Mouse (Mus musculus): Measurements from ENCODE around the gene Smim13. TPM values are rescaled to one million over a fixed set of nuclear protein-coding genes. Genes with fewer than 3 reads are reported as not detected.

The Smim13 gene
- polyA plus RNA-seq, 1 experiment: 4.2 TPM

- Histone ChIP-seq H3K79me2 (ENCODE audit: control insufficient read depth, insufficient read depth) (no peaks in the 10 kb centered on the region), H3K27me3 (ENCODE audit: control insufficient read depth, insufficient read depth, insufficient read length) (no peaks in the 10 kb centered on the region), H3K79me3 (ENCODE audit: low read depth) (no peaks in the 10 kb centered on the region), H3K36me3 (ENCODE audit: control insufficient read depth, insufficient read depth) (no peaks in the 10 kb centered on the region), H3K4me3 (ENCODE audit: insufficient read depth, poor library complexity, severe bottlenecking) (no peak overlapping the region), H3ac (ENCODE audit: control insufficient read depth, insufficient read length, low read depth) (no peak overlapping the region)
- TF ChIP-seq USF1 (IDR thresholded peaks at IDR 0.05; ENCODE audit: low read depth): no peak
- TF ChIP-seq CTCF (IDR thresholded peaks at IDR 0.05; ENCODE audit: control insufficient read depth, insufficient read depth, insufficient read length): no peak
- TF ChIP-seq FOSL1 (IDR thresholded peaks at IDR 0.05; ENCODE audit: insufficient read depth, low read length, poor library complexity, severe bottlenecking): no peak
- no peak for TF ChIP-seq MAX (IDR thresholded peaks at IDR 0.05)
- no peak for TF ChIP-seq MYOG (IDR thresholded peaks at IDR 0.05; ENCODE audit: control insufficient read depth, extremely low read depth, insufficient read length)
- TF ChIP-seq MYOD1 (IDR thresholded peaks at IDR 0.05; ENCODE audit: control insufficient read depth, insufficient read length, low read depth): no peak
- no peak for TF ChIP-seq CEBPB (IDR thresholded peaks at IDR 0.05; ENCODE audit: low read depth)
Observed at GRCm38 (mm10) chr13:41300037-41300436, 50.4 kb downstream of the Smim13 start.

- Histone ChIP-seq H3K27me3 (ENCODE audit: control insufficient read depth, insufficient read depth, insufficient read length) (no peaks in the 10 kb centered on the region), H3K36me3 (ENCODE audit: control insufficient read depth, insufficient read depth) (no peaks in the 10 kb centered on the region), H3ac (ENCODE audit: control insufficient read depth, insufficient read length, low read depth) (no peak overlapping the region), H3K4me3 (ENCODE audit: insufficient read depth, poor library complexity, severe bottlenecking) (no peak overlapping the region), H3K79me2 (ENCODE audit: control insufficient read depth, insufficient read depth) (no peaks in the 10 kb centered on the region), H3K79me3 (ENCODE audit: low read depth) (no peaks in the 10 kb centered on the region)
- TF ChIP-seq MYOD1 (IDR thresholded peaks at IDR 0.05; ENCODE audit: control insufficient read depth, insufficient read length, low read depth) (no peak), USF1 (IDR thresholded peaks at IDR 0.05; ENCODE audit: low read depth) (no peak), FOSL1 (IDR thresholded peaks at IDR 0.05; ENCODE audit: insufficient read depth, low read length, poor library complexity, severe bottlenecking) (no peak), MYOG (IDR thresholded peaks at IDR 0.05; ENCODE audit: control insufficient read depth, extremely low read depth, insufficient read length) (no peak), CTCF (IDR thresholded peaks at IDR 0.05; ENCODE audit: control insufficient read depth, insufficient read depth, insufficient read length) (peak; percentile 60), CEBPB (IDR thresholded peaks at IDR 0.05; ENCODE audit: low read depth) (no peak), MAX (IDR thresholded peaks at IDR 0.05) (no peak)
Observed at GRCm38 (mm10) chr13:41302716-41303115, 53.1 kb downstream of the Smim13 start.

GRCm38 (mm10) chr13:41320749-41321148, 71.1 kb downstream of the Smim13 start:
- no peaks in the 10 kb centered on the region for H3K79me3 ChIP-seq (ENCODE audit: low read depth)
- no peak overlapping the region for H3ac ChIP-seq (ENCODE audit: control insufficient read depth, insufficient read length, low read depth)
- H3K27me3 ChIP-seq (ENCODE audit: control insufficient read depth, insufficient read depth, insufficient read length): no peaks in the 10 kb centered on the region
- H3K79me2 ChIP-seq (ENCODE audit: control insufficient read depth, insufficient read depth): peaks cover 9% of the 10 kb centered on the region
- H3K36me3 ChIP-seq (ENCODE audit: control insufficient read depth, insufficient read depth): peaks cover 34% of the 10 kb centered on the region
- TF ChIP-seq MYOD1 (IDR thresholded peaks at IDR 0.05; ENCODE audit: control insufficient read depth, insufficient read length, low read depth) (no peak), USF1 (IDR thresholded peaks at IDR 0.05; ENCODE audit: low read depth) (no peak)
- no peak overlapping the region for H3K4me3 ChIP-seq (ENCODE audit: insufficient read depth, poor library complexity, severe bottlenecking)

DNA sequence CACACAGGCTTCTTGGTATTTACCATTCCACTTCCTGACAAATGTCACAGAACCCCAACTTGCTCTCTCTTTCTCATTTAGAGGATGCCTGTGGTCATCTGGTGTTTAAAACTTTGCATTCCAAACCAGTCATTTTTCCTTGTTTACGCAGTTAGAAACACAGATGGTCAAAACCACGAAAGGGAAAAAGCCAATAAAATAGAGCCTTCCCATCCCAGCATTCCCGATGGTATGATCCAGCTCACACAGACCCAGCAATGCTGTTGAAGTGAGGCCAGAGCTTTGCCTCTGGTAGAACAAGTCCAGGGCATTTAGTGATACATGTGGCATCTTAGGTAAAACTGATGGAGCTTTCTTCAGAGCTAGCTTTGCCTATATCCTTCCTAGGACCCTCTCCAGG, 71.8 kb downstream of the Smim13 start:
- H3K79me2 ChIP-seq (ENCODE audit: control insufficient read depth, insufficient read depth): peaks cover 9% of the 10 kb centered on the region
- no peak overlapping the region for H3K4me3 ChIP-seq (ENCODE audit: insufficient read depth, poor library complexity, severe bottlenecking)
- TF ChIP-seq MAX (IDR thresholded peaks at IDR 0.05) (no peak), MYOD1 (IDR thresholded peaks at IDR 0.05; ENCODE audit: control insufficient read depth, insufficient read length, low read depth) (peak; percentile 13)
- no peak overlapping the region for H3ac ChIP-seq (ENCODE audit: control insufficient read depth, insufficient read length, low read depth)
- H3K27me3 ChIP-seq (ENCODE audit: control insufficient read depth, insufficient read depth, insufficient read length): no peaks in the 10 kb centered on the region
- H3K36me3 ChIP-seq (ENCODE audit: control insufficient read depth, insufficient read depth): peaks cover 30% of the 10 kb centered on the region
- no peaks in the 10 kb centered on the region for H3K79me3 ChIP-seq (ENCODE audit: low read depth)

DNA sequence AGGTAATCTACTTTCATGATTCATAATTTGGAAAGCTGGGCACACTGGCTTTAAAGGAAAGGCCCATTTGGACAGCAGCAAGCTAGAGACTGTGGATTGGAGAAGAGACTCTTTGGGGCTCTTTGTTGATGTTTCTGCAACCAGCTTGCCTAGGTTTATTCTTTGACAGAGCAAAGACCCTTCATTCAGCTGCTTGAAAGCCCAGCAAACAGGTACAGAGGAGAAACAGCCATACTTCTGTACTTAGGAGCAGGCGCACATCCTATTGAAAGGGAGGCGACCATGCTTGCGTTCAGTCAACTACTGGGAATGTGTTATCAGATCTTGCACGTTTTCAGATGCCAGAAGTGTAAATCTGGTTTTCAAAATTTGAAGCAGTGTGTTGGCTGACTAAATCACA, 75.0 kb downstream of the Smim13 start:
- no peak overlapping the region for H3K4me3 ChIP-seq (ENCODE audit: insufficient read depth, poor library complexity, severe bottlenecking)
- TF ChIP-seq FOSL1 (IDR thresholded peaks at IDR 0.05; ENCODE audit: insufficient read depth, low read length, poor library complexity, severe bottlenecking): no peak
- no peak for TF ChIP-seq MAX (IDR thresholded peaks at IDR 0.05)
- TF ChIP-seq USF1 (IDR thresholded peaks at IDR 0.05; ENCODE audit: low read depth): no peak
- TF ChIP-seq CEBPB (IDR thresholded peaks at IDR 0.05; ENCODE audit: low read depth): no peak
- no peak for TF ChIP-seq CTCF (IDR thresholded peaks at IDR 0.05; ENCODE audit: control insufficient read depth, insufficient read depth, insufficient read length)
- TF ChIP-seq MYOG (IDR thresholded peaks at IDR 0.05; ENCODE audit: control insufficient read depth, extremely low read depth, insufficient read length): no peak
- no peak for TF ChIP-seq MYOD1 (IDR thresholded peaks at IDR 0.05; ENCODE audit: control insufficient read depth, insufficient read length, low read depth)
- H3K27me3 ChIP-seq (ENCODE audit: control insufficient read depth, insufficient read depth, insufficient read length): no peaks in the 10 kb centered on the region
- H3K79me2 ChIP-seq (ENCODE audit: control insufficient read depth, insufficient read depth): peaks cover 16% of the 10 kb centered on the region
- H3K79me3 ChIP-seq (ENCODE audit: low read depth): no peaks in the 10 kb centered on the region
- H3K36me3 ChIP-seq (ENCODE audit: control insufficient read depth, insufficient read depth): peaks cover 18% of the 10 kb centered on the region
- no peak overlapping the region for H3ac ChIP-seq (ENCODE audit: control insufficient read depth, insufficient read length, low read depth)

DNA sequence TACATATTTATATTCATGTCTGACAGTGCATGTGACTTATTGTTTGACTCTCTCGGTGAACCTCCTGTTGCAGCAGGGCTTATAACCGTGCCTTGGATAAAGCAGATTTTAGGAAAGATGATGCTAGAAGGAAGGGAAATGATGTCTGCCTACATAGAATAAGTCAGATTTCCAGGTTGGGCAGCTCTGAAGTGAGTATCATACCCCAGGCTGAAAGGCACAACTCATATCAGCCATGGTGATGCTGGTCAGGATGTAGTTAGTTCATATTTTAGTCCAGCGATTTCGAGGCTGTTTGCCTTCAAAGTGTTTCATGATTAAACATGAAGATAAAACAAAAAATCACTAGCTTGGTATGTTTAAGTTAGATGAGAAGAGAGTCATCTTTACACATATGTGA, 75.7 kb downstream of the Smim13 start:
- H3K36me3 ChIP-seq (ENCODE audit: control insufficient read depth, insufficient read depth): peaks cover 23% of the 10 kb centered on the region
- H3K27me3 ChIP-seq (ENCODE audit: control insufficient read depth, insufficient read depth, insufficient read length): no peaks in the 10 kb centered on the region
- H3K79me3 ChIP-seq (ENCODE audit: low read depth): peaks cover 4% of the 10 kb centered on the region
- H3K4me3 ChIP-seq (ENCODE audit: insufficient read depth, poor library complexity, severe bottlenecking): no peak overlapping the region
- TF ChIP-seq MYOG (IDR thresholded peaks at IDR 0.05; ENCODE audit: control insufficient read depth, extremely low read depth, insufficient read length): no peak
- TF ChIP-seq MYOD1 (IDR thresholded peaks at IDR 0.05; ENCODE audit: control insufficient read depth, insufficient read length, low read depth): no peak
- TF ChIP-seq MAX (IDR thresholded peaks at IDR 0.05): no peak
- no peak for TF ChIP-seq FOSL1 (IDR thresholded peaks at IDR 0.05; ENCODE audit: insufficient read depth, low read length, poor library complexity, severe bottlenecking)
- TF ChIP-seq CTCF (IDR thresholded peaks at IDR 0.05; ENCODE audit: control insufficient read depth, insufficient read depth, insufficient read length): no peak
- no peak for TF ChIP-seq CEBPB (IDR thresholded peaks at IDR 0.05; ENCODE audit: low read depth)
- TF ChIP-seq USF1 (IDR thresholded peaks at IDR 0.05; ENCODE audit: low read depth): no peak
- peaks cover 19% of the 10 kb centered on the region for H3K79me2 ChIP-seq (ENCODE audit: control insufficient read depth, insufficient read depth)
- no peak overlapping the region for H3ac ChIP-seq (ENCODE audit: control insufficient read depth, insufficient read length, low read depth)

Measured in C2C12 (cell line).